Mouse (Mus musculus): ENCODE data around the gene Nrxn1.
"Not testable (repeated sequence)": the region's sequence is repeated elsewhere in the genome, so short reads cannot be mapped to it uniquely, and the experiment has no call there.

DNA sequence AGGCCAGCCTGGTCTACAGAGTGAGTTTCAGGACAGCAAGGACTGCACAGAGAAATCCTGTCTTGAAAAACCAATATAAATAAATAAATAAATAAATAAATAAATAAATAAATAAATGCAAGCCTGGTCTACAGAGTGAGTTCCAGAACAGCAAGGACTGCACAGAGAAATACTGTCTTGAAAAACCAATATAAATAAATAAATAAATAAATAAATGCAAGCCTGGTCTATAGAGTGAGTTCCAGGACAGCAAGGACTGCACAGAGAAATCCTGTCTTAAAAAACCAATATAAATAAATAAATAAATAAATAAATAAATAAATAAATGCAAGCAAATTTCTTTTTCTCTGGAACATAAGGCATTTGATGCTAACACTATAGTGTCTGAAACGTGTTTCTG lies 857.2 kb downstream of the Nrxn1 start:
- TF ChIP-seq POLR2A (IDR thresholded peaks at IDR 0.05; ENCODE audit: insufficient read depth, low read depth, low read length); CTCF (IDR thresholded peaks at IDR 0.05): not testable (repeated sequence)
